Mouse (Mus musculus): ENCODE results near the gene Uncx. TPM values are rescaled to one million over a fixed set of nuclear protein-coding genes. Genes with fewer than 3 reads are reported as not detected.

Uncx gene
- polyA plus RNA-seq, 1 experiment from 2014 or later, result not detected

- peaks cover 35% of the 10 kb centered on the region for H3K27me3 ChIP-seq (ENCODE audit: control insufficient read depth, insufficient read depth, low read length)
- H3K4me1 ChIP-seq (ENCODE audit: control insufficient read depth, insufficient read depth, low read length), result no peaks in the 10 kb centered on the region
- no peak overlapping the region for H3K9ac ChIP-seq (ENCODE audit: low read length)
- H3K4me3 ChIP-seq (ENCODE audit: low read length), result no peak overlapping the region
- 48% methylated on average over 2 of the region's 2 CpGs for WGBS
- H3K9me3 ChIP-seq (replicated peaks; ENCODE audit: control insufficient read depth, low read length), result no peaks in the 10 kb centered on the region
- ATAC-seq (replicated peaks; ENCODE audit: extremely low read depth, insufficient read depth, low FRiP score), result no peak
- no peak overlapping the region for H3K4me2 ChIP-seq (ENCODE audit: low read depth, low read length)
- no peak overlapping the region for H3K27ac ChIP-seq (ENCODE audit: low read length)
- H3K36me3 ChIP-seq (ENCODE audit: control insufficient read depth, insufficient read depth), result no peaks in the 10 kb centered on the region
Measured at GRCm38 (mm10) chr5:139568079-139568478, 24.8 kb downstream of the Uncx start.

GRCm38 (mm10) chr5:139572526-139572925 lies 29.2 kb downstream of the Uncx start:
- WGBS, result 37% methylated on average over 7 of the region's 7 CpGs
- Histone ChIP-seq H3K4me2 (ENCODE audit: low read depth, low read length) (no peak overlapping the region), H3K27ac (ENCODE audit: low read length) (no peak overlapping the region), H3K4me3 (ENCODE audit: low read length) (no peak overlapping the region), H3K36me3 (ENCODE audit: control insufficient read depth, insufficient read depth) (no peaks in the 10 kb centered on the region), H3K9me3 (replicated peaks; ENCODE audit: control insufficient read depth, low read length) (peaks cover 4% of the 10 kb centered on the region; the same call in 1 of the 2 replicates), H3K27me3 (ENCODE audit: control insufficient read depth, insufficient read depth, low read length) (peaks cover 6% of the 10 kb centered on the region; the same call in 1 of the 2 replicates), H3K4me1 (ENCODE audit: control insufficient read depth, insufficient read depth, low read length) (no peaks in the 10 kb centered on the region), H3K9ac (ENCODE audit: low read length) (no peak overlapping the region)
- no peak for ATAC-seq (replicated peaks; ENCODE audit: extremely low read depth, insufficient read depth, low FRiP score)

- H3K9ac ChIP-seq (ENCODE audit: low read length), result no peak overlapping the region
- peaks cover 4% of the 10 kb centered on the region; the same call in 1 of the 2 replicates for H3K9me3 ChIP-seq (replicated peaks; ENCODE audit: control insufficient read depth, low read length)
- no peaks in the 10 kb centered on the region for H3K36me3 ChIP-seq (ENCODE audit: control insufficient read depth, insufficient read depth)
- no peak overlapping the region for H3K27ac ChIP-seq (ENCODE audit: low read length)
- H3K4me3 ChIP-seq (ENCODE audit: low read length), result no peak overlapping the region
- no peak overlapping the region for H3K4me2 ChIP-seq (ENCODE audit: low read depth, low read length)
- no peaks in the 10 kb centered on the region for H3K4me1 ChIP-seq (ENCODE audit: control insufficient read depth, insufficient read depth, low read length)
- H3K27me3 ChIP-seq (ENCODE audit: control insufficient read depth, insufficient read depth, low read length), result peaks cover 6% of the 10 kb centered on the region
- ATAC-seq (replicated peaks; ENCODE audit: extremely low read depth, insufficient read depth, low FRiP score), result no peak
- 71% methylated on average over 7 of the region's 7 CpGs for WGBS
Measured at GRCm38 (mm10) chr5:139573606-139574311, 30.5 kb downstream of the Uncx start.

GRCm38 (mm10) chr5:139575054-139575453 lies 31.8 kb downstream of the Uncx start:
- H3K4me2 ChIP-seq (ENCODE audit: low read depth, low read length), result no peak overlapping the region
- H3K9me3 ChIP-seq (replicated peaks; ENCODE audit: control insufficient read depth, low read length), result peaks cover 4% of the 10 kb centered on the region; the same call in 1 of the 2 replicates
- no peaks in the 10 kb centered on the region for H3K4me1 ChIP-seq (ENCODE audit: control insufficient read depth, insufficient read depth, low read length)
- H3K27me3 ChIP-seq (ENCODE audit: control insufficient read depth, insufficient read depth, low read length), result peaks cover 13% of the 10 kb centered on the region
- H3K36me3 ChIP-seq (ENCODE audit: control insufficient read depth, insufficient read depth), result no peaks in the 10 kb centered on the region
- H3K4me3 ChIP-seq (ENCODE audit: low read length), result no peak overlapping the region
- ATAC-seq (replicated peaks; ENCODE audit: extremely low read depth, insufficient read depth, low FRiP score), result no peak
- H3K27ac ChIP-seq (ENCODE audit: low read length), result no peak overlapping the region
- 75% methylated on average over 9 of the region's 9 CpGs for WGBS
- no peak overlapping the region for H3K9ac ChIP-seq (ENCODE audit: low read length)

GRCm38 (mm10) chr5:139580171-139580743 lies 37.0 kb downstream of the Uncx start:
- Histone ChIP-seq H3K4me2 (ENCODE audit: low read depth, low read length) (no peak overlapping the region), H3K4me3 (ENCODE audit: low read length) (no peak overlapping the region), H3K27ac (ENCODE audit: low read length) (no peak overlapping the region), H3K36me3 (ENCODE audit: control insufficient read depth, insufficient read depth) (no peaks in the 10 kb centered on the region), H3K4me1 (ENCODE audit: control insufficient read depth, insufficient read depth, low read length) (no peaks in the 10 kb centered on the region), H3K9me3 (replicated peaks; ENCODE audit: control insufficient read depth, low read length) (peaks cover 4% of the 10 kb centered on the region; the same call in 1 of the 2 replicates), H3K9ac (ENCODE audit: low read length) (no peak overlapping the region), H3K27me3 (ENCODE audit: control insufficient read depth, insufficient read depth, low read length) (peaks cover 57% of the 10 kb centered on the region)
- no peak for ATAC-seq (replicated peaks; ENCODE audit: extremely low read depth, insufficient read depth, low FRiP score)
- 35% methylated on average over 27 of the region's 27 CpGs for WGBS

GRCm38 (mm10) chr5:139581308-139581868 lies 38.1 kb downstream of the Uncx start:
- Histone ChIP-seq H3K4me1 (ENCODE audit: control insufficient read depth, insufficient read depth, low read length) (no peaks in the 10 kb centered on the region), H3K9ac (ENCODE audit: low read length) (no peak overlapping the region), H3K36me3 (ENCODE audit: control insufficient read depth, insufficient read depth) (no peaks in the 10 kb centered on the region), H3K27me3 (ENCODE audit: control insufficient read depth, insufficient read depth, low read length) (peaks cover 69% of the 10 kb centered on the region), H3K4me2 (ENCODE audit: low read depth, low read length) (no peak overlapping the region), H3K9me3 (replicated peaks; ENCODE audit: control insufficient read depth, low read length) (peaks cover 4% of the 10 kb centered on the region; the same call in 1 of the 2 replicates), H3K4me3 (ENCODE audit: low read length) (no peak overlapping the region), H3K27ac (ENCODE audit: low read length) (no peak overlapping the region)
- no peak for ATAC-seq (replicated peaks; ENCODE audit: extremely low read depth, insufficient read depth, low FRiP score)
- 5% methylated on average over 10 of the region's 10 CpGs for WGBS

- ATAC-seq (replicated peaks; ENCODE audit: extremely low read depth, insufficient read depth, low FRiP score), result no peak; the same call in 1 of the 2 replicates
- no peak overlapping the region for H3K27ac ChIP-seq (ENCODE audit: low read length)
- 4% methylated on average over 39 of the region's 39 CpGs for WGBS
Measured at GRCm38 (mm10) chr5:139584971-139585747, 41.9 kb downstream of the Uncx start.

GRCm38 (mm10) chr5:139585748-139586060 lies 42.4 kb downstream of the Uncx start:
- peaks cover 64% of the 10 kb centered on the region for H3K27me3 ChIP-seq (ENCODE audit: control insufficient read depth, insufficient read depth, low read length)
- H3K4me2 ChIP-seq (ENCODE audit: low read depth, low read length), result peak overlapping the region; percentile 55
- ATAC-seq (replicated peaks; ENCODE audit: extremely low read depth, insufficient read depth, low FRiP score), result no peak
- H3K27ac ChIP-seq (ENCODE audit: low read length), result no peak overlapping the region
- peak overlapping the region; percentile 17; the same call in 1 of the 2 replicates for H3K4me3 ChIP-seq (ENCODE audit: low read length)
- WGBS, result 9% methylated on average over 8 of the region's 8 CpGs
- H3K36me3 ChIP-seq (ENCODE audit: control insufficient read depth, insufficient read depth), result no peaks in the 10 kb centered on the region
- no peak overlapping the region for H3K9ac ChIP-seq (ENCODE audit: low read length)
- peaks cover 9% of the 10 kb centered on the region for H3K9me3 ChIP-seq (replicated peaks; ENCODE audit: control insufficient read depth, low read length)
- H3K4me1 ChIP-seq (ENCODE audit: control insufficient read depth, insufficient read depth, low read length), result no peaks in the 10 kb centered on the region

More at GRCm38 (mm10) chr5:139584971-139585747, 41.9 kb downstream of the Uncx start:
- H3K9ac ChIP-seq (ENCODE audit: low read length), result no peak overlapping the region
- no peaks in the 10 kb centered on the region for H3K36me3 ChIP-seq (ENCODE audit: control insufficient read depth, insufficient read depth)
- H3K27me3 ChIP-seq (ENCODE audit: control insufficient read depth, insufficient read depth, low read length), result peaks cover 70% of the 10 kb centered on the region
- H3K4me3 ChIP-seq (ENCODE audit: low read length), result peak overlapping the region; percentile 17; the same call in 1 of the 2 replicates
- H3K9me3 ChIP-seq (replicated peaks; ENCODE audit: control insufficient read depth, low read length), result peaks cover 9% of the 10 kb centered on the region
- peak overlapping the region; percentile 55 for H3K4me2 ChIP-seq (ENCODE audit: low read depth, low read length)
- no peaks in the 10 kb centered on the region for H3K4me1 ChIP-seq (ENCODE audit: control insufficient read depth, insufficient read depth, low read length)
